Mouse (Mus musculus): ENCODE data around the gene Gm11444.

DNA sequence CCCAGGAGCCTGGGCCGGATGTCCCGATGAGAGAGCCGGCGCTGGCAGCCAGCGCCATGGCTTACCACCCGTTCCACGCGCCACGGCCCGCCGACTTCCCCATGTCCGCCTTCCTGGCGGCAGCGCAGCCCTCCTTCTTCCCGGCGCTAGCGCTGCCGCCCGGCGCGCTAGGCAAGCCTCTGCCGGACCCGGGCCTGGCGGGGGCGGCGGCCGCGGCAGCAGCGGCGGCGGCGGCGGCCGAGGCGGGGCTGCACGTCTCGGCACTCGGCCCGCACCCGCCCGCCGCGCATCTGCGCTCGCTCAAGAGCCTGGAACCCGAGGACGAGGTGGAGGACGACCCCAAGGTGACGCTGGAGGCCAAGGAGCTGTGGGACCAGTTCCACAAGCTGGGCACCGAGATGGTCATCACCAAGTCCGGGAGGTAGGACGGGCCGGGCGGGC lies 17.0 kb downstream of the Gm11444 start:
- TF ChIP-seq CTCF (IDR thresholded peaks at IDR 0.05; ENCODE audit: borderline replicate concordance, insufficient read depth, low read depth, low read length) (no peak), POLR2A (IDR thresholded peaks at IDR 0.05; ENCODE audit: borderline replicate concordance, insufficient read depth, low read length) (no peak)
